Mouse (Mus musculus) lung, postnatal 25 days (tissue): ENCODE results near the gene Zic5.

ENCODE experiments used
- DNase-seq: peaks from one replicate; pipeline ENCODE4 v3.0.0; 2022; ENCODE audit warnings: low spot score

The Zic5 gene

DNA sequence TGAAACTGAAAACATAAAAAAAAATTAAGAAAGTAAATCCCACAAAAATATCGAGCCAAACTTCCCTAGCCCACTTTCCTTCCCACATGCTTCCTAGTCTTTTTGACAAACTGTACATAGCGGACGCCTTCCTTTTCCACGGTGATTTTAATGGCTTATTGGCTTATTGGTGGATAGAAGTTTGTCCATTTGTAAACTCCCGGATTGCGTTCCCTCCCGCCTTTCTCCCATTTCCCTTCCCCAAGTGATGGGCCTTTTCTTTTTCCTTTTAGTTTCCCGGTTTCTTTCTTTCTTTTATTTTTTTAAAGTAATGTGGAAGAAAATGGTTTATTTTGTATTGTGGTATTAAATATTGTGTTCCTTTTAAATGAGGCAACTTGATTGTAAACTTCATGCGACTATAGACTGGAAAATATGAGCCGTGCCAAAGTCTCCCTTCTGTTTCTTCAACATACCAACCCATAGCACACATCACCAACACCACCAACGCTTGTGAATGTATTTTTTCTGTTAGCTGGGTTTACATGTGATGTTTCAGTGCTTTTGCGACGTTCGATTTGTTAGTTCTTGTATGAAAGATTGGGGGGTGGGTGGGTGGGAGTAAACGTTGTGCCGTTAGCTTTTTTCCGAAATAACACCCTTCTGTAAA lies 14.1 kb upstream of the Zic5 start:
- DNase-seq, result no peak

DNA sequence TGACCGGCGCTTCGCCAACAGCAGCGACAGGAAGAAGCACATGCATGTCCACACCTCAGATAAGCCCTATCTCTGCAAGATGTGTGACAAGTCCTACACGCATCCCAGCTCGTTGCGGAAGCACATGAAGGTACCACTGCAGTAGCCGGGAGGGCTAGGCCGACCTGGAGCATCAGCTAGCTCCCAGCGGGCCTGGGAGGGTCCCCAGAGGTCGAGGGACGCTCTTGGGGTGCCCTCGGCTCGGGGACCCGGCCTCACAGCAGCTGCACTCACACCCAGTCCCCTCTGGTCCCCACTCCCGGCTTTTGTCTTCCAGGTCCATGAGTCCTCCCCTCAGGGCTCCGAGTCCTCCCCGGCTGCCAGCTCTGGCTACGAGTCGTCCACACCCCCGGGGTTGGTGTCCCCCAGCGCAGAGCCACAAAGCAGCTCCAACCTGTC lies 13.1 kb upstream of the Zic5 start:
- DNase-seq, result no peak

DNA sequence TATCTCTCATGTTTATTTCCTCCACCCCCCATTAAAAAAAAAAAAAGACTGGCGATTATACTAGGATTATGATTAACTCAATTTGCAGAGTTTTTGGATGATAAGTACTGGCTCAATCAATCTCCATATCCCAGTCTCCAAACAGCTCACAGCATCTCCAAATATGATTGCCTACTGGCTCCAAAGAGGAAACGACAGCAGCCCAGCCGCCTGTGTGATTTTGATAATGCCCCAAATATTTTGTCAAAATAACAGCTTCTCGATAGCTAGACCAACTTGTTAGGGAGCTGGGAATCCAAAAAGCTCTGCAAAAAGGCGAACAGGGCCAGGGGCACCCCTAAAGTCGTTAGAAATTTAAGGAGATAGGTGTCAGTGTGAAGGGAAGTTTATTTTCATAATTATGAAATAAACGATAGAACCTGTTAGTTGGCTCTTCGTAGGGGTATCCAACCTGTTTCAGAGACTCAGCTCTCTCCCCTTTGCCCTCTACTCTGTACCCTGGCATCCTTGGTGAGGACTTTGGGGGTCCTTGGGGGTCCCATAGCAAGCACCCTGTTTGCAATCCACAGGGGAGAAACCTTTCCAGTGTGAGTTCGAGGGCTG lies 12.6 kb upstream of the Zic5 start:
- DNase-seq, result no peak

DNA sequence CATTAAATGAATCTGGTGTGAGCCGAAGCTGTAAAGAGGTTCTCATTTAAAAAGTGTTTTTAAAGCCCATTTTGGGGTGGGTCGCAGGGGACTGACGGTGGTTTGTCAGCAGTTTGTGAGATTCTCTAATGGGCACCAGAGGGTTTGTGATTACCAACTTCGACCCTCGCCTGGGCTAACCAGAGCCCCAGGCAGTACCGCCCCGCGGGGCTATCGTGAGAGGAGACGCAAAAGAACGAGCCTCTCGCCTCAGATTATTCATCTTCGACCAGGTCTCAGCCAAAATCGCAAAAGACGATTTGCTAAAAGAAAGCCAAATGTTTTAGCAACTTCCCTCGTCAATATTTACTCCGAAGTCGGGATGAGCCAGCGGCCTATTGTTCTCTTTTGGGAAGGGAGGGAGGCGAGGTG lies 11.8 kb upstream of the Zic5 start:
- DNase-seq, result no peak

DNA sequence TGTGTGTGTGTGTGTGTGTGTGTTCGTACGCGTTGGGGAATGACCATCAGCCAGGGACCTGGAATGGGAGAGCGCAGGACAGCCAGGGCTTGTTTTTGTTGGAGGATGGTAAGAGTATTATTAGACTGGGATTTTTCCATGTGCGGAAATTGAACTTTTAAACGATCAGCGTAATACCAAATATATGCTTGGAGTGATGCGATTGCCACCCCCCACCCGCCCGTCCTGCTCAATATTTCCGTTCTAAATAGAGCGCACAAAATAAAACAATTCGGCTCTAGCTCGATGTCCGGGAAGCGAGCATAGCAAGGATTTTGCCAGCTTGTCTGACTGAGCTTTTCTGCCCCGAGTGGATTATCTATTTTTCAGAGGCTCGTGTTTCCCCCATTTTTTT lies 11.3 kb upstream of the Zic5 start:
- no peak for DNase-seq

GRCm38 (mm10) chr14:122476041-122476821 lies 10.8 kb upstream of the Zic5 start:
- DNase-seq, result no peak

DNA sequence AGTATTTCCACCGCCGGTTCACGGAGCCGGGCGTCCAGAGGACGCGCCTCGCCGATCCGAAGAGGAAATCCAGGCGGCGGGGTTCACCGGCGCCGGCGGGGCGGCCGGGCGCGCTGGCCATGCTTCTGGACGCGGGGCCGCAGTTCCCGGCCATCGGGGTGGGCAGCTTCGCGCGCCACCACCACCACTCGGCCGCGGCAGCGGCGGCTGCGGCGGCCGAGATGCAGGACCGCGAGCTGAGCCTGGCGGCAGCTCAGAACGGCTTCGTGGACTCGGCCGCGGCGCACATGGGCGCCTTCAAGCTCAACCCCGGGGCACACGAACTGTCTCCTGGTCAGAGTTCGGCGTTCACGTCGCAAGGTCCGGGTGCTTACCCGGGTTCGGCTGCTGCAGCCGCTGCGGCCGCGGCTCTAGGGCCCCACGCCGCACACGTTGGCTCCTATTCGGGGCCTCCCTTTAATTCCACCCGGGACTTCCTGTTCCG lies 10.1 kb upstream of the Zic5 start:
- no peak for DNase-seq

DNA sequence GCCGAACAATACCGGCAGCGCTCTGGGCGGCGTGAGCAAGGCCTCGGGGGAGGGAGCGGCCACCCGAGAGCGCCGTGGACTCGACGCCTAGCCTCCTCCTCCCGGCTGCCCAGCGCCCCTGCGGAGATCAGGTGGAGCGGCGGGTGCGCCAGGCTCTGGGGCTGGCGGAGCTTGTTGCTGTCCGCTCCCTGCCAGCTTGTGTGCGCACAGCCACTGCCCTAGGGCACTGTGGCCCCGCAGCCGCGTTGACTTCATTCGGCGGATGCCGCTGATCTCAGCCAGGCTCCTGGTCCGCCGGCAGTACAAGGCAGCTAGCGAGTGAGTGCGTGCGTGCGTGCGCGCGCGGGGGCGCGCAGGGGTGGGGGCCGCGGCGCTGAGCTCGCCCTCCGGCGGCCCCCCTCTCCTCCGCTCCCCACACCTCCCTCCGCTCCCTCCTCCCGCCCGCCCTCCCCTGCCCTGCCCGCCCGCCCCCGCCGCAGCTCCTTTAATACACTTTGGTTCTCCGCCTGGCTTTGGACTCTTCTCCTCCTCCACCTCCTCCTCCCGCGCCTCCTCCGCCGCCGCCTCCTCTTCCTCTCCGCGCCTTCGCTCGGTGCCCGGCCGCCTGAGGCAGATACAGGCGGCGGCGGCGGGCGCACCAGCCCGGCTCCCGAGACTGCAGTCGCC lies 9.5 kb upstream of the Zic5 start, which contains the start of gene Zic2:
Gene Zic2 (plus strand): TSS at position 545 of the 666 bp plus-strand sequence.
- no peak for DNase-seq

DNA sequence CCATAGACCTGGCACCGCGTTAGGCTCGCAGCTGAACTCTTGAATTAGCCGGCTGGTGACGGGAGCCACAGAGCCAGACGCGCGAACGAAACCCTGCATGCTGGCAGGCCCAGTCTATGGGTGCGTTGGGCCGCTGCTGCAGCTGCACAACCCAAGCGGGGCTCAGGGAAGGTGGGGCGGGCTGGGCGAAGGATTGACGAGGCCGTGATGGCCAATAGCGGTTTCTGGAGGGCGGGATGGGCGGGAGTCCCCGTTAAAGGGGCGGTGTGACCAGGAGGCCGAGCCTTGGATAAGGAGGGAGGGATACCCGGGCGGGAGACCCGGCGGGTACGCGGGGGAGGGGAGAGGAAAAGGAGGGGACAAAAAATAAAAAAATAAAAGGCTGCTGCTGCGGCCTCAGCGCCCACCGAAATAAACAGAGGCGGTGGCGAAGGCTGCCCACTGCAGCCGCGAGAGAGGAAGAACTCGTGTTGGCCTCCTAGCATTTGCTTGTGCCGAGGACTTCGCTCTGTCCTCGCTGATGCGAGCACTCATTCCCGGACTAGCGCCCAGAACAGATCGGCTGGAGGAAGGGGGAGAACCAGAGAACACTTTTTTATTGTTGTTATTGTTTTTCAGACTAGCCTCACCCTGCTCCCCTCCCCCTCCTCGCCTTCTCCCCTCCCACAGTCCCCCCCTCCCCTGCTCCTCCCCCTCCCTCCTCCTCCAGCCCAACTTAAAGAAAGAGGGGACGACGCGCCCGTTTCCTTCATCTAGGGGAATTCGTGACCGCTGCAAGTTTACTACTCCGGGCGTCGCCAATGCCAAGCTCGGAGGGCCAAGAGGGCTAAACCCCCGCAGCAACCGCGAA lies 8.8 kb upstream of the Zic5 start:
- DNase-seq, result no peak

GRCm38 (mm10) chr14:122473211-122473751 lies 7.8 kb upstream of the Zic5 start:
- DNase-seq, result no peak

DNA sequence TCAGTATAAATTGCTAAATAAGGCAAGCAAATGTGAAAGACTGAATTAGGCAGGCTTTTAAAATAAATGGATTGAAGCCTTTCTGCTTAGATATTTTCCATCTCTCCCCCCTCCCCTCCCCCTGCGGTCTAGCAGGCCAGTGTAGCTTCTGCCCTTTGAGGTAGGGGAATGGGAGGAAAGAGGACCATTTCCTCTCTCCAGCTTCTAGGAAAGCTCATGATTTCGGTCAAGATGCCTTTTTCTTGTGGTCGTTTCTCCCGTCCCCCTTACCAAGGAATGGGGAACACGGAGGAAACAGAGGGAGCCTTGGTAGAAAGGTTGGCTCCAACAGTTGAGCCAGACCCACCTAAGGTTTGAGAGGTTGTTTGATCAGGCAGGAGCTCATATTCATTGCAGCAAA lies 7.2 kb upstream of the Zic5 start:
- no peak for DNase-seq

GRCm38 (mm10) chr14:122472161-122472560 lies 6.7 kb upstream of the Zic5 start:
- no peak for DNase-seq

- DNase-seq, result no peak
Measured at GRCm38 (mm10) chr14:122471449-122472085, 6.1 kb upstream of the Zic5 start.

DNA sequence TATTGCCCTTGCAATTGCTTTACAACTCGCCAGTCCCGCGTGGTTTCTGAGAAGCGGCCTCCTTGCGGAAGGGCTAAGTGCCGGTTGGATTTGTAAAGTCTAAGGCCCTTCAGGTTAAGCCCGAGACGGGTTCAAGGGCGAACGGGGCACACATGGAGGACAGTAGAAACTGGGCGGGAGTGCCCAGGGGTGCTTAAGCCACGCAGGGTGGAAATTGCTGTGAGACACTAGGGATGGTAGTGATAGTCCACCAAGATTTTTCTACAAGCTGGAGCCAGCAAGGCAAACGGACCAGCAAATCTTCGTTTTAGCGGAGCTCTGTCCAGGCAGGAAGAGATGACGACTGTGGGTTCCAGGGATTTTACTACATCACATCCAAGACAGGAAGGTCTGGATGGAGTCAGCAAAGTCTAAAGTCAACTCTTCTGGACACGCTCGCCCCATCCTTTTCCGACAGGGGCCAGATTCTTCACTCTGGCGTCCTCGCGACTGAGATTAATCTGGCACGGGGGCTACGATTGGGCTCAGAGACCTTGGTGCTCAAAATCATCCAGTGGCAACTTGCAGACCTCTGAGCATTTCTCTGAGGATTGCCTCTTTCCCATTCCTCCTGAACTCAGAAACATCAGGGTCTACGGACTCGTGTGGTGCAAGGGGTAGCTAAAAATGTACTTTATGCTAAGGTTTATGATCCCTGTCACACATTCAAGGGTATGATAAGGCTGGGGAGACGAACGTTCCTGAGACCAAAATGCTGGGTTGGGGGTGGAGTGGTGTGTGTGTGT lies 3.7 kb upstream of the Zic5 start:
- DNase-seq, result no peak

GRCm38 (mm10) chr14:122467926-122468841 lies 2.7 kb upstream of the Zic5 start:
- DNase-seq, result no peak

DNA sequence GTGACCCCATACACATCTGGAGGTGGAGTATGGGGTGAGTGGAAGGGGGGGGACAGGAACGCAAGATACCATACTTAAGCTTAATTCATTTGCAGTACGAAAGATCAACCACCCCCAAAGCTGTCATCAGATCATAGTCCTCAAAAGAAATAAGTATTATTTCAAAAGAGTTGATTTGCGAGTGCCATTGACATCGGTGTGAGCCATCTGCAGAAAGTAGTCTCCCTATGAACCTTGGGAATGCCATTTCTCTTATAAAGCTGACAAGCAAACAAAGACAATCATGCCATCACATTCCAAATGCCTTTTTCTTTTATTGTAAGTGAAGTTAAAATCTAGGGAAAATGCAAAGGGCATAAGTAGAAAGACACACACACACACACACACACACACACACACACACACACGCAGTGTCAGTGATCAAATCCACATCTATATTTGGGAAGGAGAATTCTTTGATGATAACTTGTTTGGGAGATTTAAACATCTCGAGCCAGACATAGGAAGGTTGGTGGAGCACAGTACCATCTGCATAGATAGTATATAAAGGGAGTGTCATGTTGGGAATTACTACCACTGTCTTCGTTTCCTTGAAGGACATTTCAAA lies 1.4 kb upstream of the Zic5 start:
- DNase-seq, result no peak

GRCm38 (mm10) chr14:122465931-122466490 lies 534 bp upstream of the Zic5 start:
- DNase-seq, result no peak

- no peak for DNase-seq
Measured at GRCm38 (mm10) chr14:122464351-122464762, 1.1 kb downstream of the Zic5 start.
